Mouse (Mus musculus) left cerebral cortex, postnatal 4 days (tissue): ENCODE data around the gene Frrs1. TPM values are rescaled to one million over a fixed set of nuclear protein-coding genes. Genes with fewer than 3 reads are reported as not detected.
"Not testable (repeated sequence)": the region's sequence is repeated elsewhere in the genome, so short reads cannot be mapped to it uniquely, and the experiment has no call there.

Experiments used
- DNase-seq: peaks from one replicate; pipeline ENCODE4 v3.0.0-alpha.2; 2022
- intact Hi-C: fragments of 180-260 bp; cut with DNase I; formaldehyde crosslinking; loops from one replicate; pipeline ENCODE4 v1.15.1; 2025
- total RNA-seq, 2 experiments: library from RNA; stranded (reverse); gene quantifications; 2 replicates each; pipeline ENCODE4 v1.2.3; 2021

Gene Frrs1
- 1 to 10 TPM; 1.2 to 3.0 TPM for total RNA-seq

DNA sequence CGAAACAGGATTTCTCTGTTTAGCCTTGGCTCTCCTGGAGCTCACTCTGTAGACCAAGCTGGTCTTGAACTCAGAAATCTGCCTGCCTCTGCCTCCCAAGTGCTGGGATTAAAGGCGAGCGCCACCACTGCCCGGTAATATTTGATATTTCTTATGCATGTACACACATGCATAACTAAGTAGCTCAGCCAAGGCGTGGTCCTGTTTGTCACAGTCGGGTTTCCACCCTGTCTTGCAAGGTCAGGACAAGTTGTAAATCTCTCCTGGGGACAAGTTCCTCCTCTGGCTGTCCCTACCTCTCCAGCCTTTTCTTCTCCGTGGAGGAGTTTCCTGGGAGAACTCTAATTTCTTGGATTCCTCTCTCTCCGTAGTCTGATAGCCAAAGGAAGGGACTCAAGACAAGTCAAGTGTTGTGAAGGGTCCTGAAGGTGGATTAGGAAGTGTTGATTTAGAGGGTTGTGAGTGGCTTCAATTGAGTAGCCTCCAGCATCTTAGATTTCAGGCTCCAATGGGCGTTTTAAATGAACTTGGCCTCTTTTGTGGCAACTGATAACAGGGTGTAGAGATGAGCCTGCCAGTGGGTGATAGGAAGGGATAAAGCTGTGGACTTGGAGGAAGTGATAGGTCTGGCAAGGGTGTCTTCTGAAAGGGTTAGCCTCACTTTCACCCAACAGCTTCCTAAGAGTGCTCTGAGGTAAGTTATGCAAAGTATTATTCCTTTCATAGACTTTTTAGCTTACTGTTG, at the start of gene Frrs1:
Gene Frrs1 (plus strand): TSS at position 524 of the 745 bp plus-strand sequence.
- intact Hi-C loops = no loop called here
- no peak for DNase-seq

DNA sequence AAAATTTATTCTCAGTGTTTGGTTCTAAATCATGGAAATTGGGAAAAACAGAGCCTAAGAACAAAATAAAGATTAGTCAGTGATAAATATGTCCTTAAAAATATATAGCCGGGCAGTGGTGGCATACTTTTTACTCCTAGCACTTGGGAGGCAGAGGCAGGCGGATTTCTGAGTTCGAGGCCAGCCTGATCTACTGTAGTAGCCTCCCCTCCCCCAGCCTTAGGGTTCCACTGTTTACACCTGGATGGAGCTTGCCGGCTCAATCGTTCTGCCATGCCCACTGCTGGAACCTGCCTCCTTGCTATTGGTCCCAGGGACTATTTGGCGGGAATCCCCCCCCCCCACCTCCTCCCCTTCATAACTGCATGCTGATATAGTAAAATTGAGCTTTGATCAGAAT, 48.9 kb upstream of the Frrs1 start:
- DNase-seq, intact Hi-C loops: not testable (repeated sequence)

DNA sequence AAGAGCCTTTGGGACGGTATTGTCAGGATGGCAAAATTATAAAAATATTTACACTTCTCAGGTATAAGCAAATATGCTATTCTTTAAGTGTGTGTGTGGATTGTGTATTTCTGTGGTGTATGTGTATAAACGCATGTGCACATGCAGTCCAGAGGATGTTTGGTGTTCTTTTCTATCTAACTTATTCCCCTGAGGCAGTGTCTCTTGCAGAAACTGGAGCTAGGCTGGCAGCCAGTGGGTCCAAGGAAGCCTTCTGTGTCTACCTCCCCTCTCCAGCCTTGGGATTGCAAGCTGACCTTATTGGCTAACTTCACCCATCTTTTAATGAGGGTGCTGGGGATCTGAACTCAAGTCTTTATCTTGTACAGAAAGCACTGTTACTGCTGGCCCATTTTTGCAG, 46.3 kb upstream of the Frrs1 start:
- intact Hi-C loops = no loop called here
- DNase-seq = no peak

DNA sequence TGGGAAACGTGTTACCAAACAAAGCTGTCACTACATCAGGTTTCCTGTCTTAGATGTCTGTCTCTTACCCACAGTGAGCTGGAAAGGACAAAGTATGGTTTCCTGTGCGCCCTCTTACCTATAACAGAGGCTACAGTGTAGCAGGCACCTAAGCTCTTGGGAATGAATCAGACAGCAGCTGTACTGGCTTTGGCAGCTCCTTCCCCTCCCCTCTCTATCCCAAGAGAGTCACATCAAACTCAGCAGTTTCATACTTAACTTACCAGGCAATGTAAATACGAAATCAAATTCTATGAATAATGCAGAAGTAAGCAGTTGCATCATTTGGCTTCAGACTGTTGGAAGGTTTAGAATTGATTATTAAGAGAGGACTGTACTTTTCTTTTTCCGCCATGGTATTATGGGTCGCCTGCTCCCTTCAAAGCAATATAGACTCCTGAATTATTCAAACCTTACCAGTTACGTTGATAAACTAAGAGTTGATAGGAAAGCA, 43.9 kb upstream of the Frrs1 start:
- intact Hi-C loops = no loop called here
- no peak for DNase-seq

DNA sequence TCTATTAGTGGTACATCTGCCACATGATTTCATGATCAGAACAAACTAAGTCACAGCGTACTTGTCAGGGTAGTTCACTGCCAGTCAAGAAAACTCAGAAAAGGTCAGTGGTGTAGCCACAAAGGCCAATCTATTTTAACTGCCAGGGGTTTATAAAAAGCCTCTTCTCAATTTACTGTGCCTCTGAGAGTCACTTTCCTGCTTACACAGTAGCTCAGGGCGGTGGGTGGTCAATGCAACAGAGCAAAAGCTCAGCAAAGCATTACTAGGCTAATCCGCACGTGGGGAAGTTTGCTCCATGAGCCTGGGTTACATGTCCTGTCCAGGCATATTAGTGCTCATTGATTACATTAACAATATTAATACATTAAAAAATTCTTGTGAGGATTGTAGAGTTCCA, 43.3 kb upstream of the Frrs1 start:
- intact Hi-C loops = no loop called here
- DNase-seq = no peak

DNA sequence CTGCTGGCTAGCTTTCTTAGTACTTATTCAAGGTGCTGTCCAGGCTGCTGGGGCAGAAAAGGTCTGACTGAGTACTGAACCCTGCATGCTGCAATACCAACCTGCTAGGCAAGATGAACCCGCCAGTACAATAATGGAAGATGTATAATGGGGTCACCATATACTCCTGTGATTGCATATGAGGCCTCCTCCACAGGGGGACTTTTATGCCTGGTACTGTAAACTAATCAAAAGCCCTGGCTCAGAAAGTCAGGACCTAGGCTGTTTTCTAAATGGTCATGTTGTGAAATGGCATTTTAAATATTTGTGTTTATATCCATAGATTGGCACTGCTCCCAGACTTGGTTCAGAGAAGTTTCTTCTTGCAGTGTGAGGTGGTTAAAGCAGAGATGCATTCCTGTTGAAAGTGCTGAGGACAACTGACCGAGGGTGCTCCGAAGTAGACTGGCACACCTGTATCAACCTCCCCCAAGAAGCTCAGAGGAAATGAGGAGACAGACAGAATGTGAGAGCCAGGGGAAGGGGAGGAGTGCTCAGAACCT, 42.5 kb upstream of the Frrs1 start:
- intact Hi-C loops = no loop called here
- no peak for DNase-seq

DNA sequence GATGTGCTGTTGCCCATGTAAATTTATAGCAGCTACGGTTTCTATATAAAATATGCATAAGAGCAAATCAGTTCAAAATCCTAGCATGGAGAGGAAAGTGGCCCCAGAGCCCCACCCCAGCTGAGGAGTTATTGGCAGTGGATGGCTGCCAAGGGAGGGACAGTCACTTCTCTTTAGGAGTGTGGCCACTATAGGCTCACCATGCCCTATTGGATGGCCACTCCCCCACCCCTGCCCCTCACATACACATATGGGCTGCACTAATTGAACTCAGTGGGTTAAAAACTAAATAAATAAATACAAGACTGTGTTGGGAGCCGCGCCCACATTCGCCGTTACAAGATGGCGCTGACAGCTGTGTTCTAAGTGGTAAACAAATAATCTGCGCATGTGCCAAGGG, 42.0 kb upstream of the Frrs1 start:
- no peak for DNase-seq
- intact Hi-C loops = no loop called here

DNA sequence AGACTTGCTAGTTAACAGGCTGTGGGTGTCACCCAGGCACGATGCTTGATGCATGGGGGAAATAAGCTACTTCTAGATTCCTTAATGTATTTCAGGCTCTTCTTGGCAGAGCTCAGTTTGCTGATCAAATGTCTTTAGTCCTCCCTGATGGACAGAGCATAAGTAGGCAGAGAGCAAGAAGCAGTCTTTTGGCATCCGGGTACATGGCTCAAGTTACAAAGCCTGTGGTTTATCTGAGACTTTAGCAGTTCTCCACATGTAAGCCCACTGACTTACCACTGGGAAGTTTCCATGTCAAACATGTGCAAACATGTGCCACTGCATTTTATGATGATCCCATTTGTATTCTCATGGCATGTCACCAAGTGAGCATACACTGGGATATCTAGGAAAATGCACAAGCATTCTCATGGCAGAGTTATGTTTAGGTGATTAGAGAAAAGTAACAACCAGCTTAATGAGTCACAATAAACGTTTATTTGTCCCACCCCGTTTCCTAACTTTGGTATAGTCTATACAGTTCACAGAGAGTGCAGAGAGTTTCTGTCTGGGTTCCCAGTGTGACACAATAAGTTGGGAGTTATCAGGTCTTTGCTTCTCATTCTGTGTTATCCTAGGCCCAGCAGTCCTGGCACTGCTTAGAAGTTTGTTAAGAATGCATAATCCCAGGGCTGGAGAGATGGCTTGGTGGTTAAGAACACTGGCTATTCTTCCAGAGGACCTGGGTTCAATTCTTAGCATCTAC, 32.6 kb upstream of the Frrs1 start:
- intact Hi-C loops = no loop called here
- DNase-seq = no peak

DNA sequence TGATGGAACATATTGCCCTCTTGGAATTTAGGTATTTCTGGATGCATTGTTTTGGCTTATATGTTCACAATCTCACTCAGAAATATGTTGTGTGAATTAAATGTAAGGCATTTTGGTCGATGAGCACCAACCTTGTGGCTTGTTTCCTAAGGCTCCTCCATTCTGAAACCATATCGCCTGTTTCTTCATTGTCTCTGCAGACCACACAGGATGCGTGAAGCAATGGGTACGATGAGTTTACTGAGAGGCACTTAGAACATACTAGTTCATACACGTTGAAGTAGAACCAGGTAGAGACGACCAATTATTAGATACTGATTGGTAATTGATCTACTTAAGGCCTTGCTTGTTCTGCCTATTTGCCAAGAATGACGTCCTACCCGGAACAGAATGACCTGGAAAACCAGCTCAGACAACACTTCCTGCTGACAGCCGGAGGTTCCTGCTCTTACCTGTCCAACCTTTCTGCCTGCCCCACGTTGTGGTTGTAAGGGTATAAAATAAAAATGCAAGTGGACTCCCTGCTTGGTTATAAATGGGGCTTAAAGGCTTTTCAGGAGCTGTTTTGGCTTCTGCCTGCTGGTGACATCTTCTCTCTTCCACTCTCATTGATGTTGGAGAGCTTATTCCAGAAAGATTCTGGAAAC, 29.9 kb upstream of the Frrs1 start:
- intact Hi-C loops = no loop called here
- no peak for DNase-seq

DNA sequence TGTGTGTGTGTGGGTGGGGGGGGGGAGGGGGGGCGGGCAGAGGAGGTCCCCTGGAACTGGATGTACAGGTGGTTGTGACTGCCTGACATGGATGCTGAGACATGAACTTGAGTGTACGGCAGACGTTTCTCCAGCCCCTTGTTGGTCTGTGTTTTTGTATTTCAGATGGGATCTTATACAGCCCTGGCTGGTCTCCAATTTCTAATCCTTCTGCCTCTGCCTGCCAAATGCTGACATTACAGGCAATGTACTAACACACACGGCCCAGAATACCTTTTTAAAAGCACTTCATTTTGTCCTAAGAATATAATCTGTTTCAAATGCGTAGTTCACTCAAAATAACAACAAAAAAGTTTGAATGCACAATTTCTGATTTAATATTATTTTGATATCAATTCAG, 27.9 kb upstream of the Frrs1 start:
- no peak for DNase-seq
- intact Hi-C loops = loop anchor here (10.0 kb wide), 1 partner anchor 57 kb away; no protein-coding TSS in a partner anchor

DNA sequence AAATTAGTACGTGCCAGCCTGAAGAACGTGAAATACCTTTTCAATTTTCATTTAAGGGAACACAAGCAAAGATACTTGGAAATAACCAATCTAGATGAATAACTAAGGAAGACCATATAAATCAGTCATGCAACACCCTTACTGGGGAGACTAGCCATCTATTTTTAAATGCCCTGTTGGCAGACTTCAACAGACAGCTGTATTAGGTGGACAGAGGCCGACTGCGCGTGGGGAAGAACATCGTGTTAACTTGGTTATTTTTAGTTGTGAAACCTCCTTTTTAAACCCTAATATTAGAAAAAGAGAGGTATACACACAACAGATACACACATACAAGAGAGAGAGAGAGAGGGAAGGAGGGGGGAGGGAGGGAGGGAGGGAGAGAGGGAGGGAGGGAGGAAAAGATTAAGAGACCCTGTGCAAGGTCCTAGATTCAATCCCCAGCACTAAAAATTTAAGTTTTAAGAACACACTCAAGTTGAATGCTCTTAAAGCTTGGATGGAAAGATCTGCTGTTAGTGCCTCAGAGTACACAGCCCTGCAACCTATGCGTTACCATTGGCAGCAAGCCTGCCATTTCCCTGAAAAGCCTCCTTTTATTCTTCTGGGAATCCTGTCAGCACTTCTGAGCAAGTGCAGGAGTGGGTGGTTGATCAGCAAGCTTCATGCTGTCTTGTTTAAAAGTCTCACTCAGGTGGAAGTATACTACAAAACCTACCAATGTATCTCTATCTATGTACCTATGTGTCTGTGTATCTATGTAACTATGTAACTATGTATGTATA, 26.5 kb upstream of the Frrs1 start:
- intact Hi-C loops = loop anchor here (10.0 kb wide), 1 partner anchor 58 kb away; no protein-coding TSS in a partner anchor
- DNase-seq = no peak

DNA sequence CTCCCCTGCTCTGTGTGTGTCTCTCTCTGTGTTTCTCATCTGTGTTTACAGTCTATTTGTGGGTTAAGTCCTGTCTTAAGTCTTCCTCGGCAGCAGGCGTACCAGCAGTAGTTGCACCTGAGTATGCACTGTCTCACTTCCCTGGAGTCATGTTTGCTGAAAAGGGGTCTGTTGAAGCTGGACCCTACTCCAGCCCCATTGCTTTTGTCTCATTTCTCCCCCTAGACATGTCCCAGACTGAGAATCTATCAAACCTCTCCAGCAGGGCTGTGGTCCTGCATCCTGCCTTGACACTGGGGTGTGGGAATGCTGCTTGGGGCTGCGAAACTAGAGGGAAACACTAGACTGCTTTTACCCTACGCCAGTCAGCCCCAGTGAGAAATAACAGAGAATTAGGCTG, 25.8 kb upstream of the Frrs1 start:
- DNase-seq = no peak
- intact Hi-C loops = loop anchor here (10.0 kb wide), 1 partner anchor 59 kb away; no protein-coding TSS in a partner anchor

DNA sequence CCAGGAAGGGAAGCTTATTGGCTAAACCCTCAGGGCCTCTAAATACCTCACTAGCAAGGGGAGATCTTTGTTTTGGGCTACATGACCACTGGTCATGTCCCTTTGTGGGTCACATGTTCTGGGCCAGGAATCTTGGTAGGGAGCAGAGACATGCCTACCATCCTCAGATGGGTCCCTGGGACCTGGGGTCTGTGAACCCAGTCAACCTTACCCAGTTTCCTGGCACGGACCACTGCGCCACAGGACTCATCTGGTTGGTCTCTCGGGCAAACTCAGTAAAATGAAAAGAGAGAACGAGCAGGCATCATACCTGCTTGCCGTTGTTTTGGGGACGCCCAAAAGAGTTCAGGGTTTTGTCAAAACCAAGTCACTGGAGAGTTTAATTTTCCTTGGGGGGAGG, 25.0 kb upstream of the Frrs1 start:
- intact Hi-C loops = loop anchor here (10.0 kb wide), 1 partner anchor 59 kb away; no protein-coding TSS in a partner anchor
- no peak for DNase-seq

DNA sequence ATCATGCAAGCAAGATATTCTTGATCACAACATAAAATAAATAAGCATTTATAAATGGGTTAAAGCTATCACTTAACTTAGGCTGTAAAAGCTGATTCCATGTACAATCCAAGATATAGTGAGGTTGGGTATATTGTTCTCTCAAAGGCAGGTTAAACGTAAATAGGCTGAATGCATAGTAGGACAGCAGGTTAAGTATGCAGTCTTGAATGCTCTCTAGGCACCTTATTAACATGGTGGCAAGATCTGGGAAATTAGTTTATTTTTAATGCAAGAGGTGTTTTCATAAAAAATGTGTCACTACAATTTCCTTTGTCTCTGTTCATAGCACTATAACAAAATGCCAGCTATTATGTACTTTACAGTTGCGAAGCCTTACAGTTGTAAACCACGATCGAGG, 23.9 kb upstream of the Frrs1 start:
- intact Hi-C loops = loop anchor here (10.0 kb wide), 1 partner anchor 61 kb away; no protein-coding TSS in a partner anchor
- DNase-seq = no peak

DNA sequence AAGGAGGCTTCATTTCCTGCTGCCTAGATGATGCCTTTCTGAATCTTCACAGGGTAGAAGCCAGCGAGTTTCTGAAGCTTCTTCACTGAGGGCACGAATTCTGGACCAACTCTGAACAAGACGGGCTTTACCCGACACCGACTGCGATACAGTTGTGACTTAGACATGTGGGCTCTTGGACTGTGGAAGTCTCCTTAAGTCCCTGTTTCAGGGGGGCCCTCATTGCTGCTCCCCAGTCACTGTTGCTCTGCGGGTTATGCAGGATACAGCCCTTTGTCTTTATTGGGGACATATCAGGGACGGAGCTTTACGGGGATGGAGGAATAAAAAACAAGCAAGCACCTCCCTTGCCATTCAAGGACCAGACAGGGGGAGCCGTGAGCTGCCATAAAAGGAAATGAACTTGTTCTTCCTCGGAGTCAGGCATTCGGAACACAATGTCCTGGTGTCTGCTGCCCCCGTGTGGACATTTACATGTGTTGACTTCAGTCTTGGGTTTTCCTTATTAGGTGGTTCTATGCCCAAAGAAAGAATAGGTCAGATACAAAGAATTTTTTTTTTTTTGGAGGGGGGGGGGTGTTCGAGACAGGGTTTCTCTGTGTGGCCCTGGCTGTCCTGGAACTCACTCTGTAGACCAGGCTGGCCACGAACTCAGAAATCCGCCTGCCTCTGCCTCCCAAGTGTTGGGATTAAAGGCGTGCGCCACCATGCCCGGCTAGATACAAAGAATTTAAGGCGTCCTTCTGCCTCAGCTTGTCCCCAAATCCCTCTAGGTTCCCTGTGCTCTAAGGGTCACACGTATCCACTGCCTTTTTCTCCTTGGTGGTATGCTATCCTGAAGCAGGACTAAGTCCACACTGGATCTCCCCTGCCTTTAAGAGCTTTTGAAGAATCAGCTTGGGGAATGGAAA, 23.2 kb upstream of the Frrs1 start:
- peak; percentile 89 for DNase-seq
- intact Hi-C loops = loop anchor here (10.0 kb wide), 1 partner anchor 61 kb away; no protein-coding TSS in a partner anchor

DNA sequence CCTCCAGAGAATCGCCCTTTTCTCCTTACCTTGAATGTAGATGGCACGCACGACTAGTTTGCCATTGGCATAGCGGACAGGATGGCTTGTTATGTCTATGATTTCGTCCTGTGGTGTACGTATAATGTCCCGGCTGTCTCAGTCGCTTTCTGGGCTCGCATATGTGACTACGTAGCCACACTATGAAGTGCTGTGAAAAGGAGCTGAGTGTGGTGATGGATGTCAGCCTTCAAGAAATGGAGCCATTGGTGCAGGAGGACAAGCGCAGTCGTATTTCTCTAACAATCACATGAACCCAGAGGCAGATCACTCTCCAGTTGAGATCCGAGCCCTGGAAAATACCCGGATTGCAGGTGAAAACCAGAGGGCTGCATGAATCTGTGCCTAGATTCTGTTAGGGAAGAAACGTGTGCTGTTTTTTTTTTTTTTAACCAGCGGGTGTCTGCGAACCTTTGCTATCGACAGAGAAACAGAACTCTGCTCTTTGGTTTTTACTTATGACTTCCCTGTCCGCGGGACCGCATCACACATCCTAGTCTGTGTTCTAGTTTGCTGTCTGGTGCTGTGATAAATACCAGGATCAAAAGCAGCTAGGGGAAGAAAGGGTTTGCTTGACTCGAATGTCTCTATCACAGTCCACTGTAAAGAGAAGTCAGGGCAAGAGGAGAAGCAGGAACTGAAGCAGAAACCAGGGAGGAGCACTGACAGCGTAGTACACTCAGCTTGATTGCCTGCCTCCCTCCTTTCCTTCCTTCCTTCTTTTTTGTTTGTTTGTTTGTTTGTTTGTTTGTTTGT, 22.4 kb upstream of the Frrs1 start:
- DNase-seq = no peak
- intact Hi-C loops = loop anchor here (10.0 kb wide), 1 partner anchor 62 kb away; no protein-coding TSS in a partner anchor

DNA sequence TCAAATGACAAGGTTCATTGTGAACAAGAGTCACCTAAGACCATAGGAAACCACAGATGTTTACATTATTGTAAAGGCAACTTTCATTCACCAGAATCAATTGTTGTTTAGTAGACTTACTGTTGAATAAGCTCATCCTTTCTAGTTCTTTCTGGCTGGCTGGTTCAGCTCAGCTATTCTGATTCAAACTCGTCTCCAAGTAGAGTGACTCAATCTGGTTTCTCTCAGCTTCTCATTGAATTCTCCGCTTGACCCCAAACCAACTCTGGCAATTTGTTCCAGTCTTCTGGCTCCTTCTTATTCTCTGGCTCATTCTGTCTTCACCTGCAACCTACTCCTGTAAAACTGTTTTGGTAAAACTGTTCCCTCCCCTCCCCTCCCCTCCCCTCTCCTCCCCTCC, 18.0 kb upstream of the Frrs1 start:
- intact Hi-C loops = no loop called here
- DNase-seq = no peak

DNA sequence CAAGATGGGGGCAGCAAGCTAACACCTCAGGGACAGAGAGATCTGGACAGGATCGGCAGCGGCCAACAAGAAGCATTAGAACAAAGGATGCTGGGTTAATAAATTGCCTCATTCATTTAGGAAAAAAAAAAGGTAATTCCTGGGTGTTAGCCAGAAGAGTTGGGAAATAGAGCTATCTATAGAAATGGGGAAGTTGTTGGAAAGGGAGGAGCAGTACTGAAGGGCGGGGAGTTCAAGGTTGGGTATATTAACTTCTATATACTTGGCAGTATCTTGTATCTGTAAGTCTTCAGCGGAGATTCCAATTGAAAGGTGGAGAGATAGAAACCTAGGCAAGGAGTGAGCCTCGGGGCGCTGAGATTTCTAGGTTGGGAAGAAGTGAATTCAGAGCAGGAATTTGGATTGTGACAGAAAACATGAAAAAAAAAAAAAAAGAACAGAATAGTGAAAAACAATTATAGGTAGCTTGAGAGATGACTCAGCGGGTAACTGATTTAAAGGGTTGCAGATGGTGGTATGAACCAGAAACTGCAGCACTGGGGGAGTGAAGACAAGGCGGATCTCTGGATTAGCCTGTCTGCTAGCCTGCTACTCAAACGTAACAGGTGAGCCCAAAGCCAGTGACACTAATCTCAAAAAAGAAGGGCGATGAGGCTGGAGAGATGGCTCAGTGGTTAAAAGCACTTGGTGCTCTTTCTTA, 14.2 kb upstream of the Frrs1 start:
- intact Hi-C loops = no loop called here
- no peak for DNase-seq
